13 mouse cellular contexts compared by ENCODE assay signal in the genomic region with DNA sequence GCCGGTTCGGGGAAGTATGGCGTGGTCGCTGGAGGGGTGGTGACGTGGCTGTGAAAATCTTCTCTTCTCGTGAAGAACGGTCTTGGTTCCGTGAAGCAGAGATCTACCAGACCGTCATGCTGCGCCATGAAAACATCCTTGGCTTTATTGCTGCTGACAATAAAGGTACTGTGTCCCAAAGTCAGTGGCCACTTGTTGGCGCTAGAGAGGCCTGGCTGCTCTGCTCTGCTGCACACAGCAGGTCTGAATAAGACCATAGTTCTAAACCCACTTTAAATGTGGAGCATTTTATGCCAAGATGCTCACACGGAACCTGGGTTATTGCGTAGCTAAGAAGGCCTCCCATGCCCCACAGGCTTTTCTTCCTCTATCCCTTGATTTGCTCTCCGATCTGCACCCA. TPM values are rescaled to one million over a fixed set of nuclear protein-coding genes. Genes with fewer than 3 reads are reported as not detected.
DNase-seq lines count a peak whose midpoint lies in the region; ATAC-seq and TF ChIP-seq lines count a peak whose summit lies in the region.
"Had no signal": no experiment of that assay in that cellular context is flagged by ENCODE, and none has a peak within 500 bp of the region (broad histone marks: within the 10 kb centered on the region; RNA-seq: fewer than 3 reads in every experiment).

No protein-coding gene starts in this region.

- no peak for DNase-seq in kidney, postnatal 14 days
- DNase-seq in lung, postnatal 0 days (ENCODE audit: low spot score), result no peak
- DNase-seq in lung, postnatal 4 days, result no peak
- DNase-seq in ZHBTc4 (ENCODE audit: low read depth, low spot score), result peak; percentile 72
- DNase-seq in frontal cortex, adult 2 months (ENCODE audit: extremely low spot score in 1 of 2, low spot score in 1 of 2), result no peak

- H3K4me1 ChIP-seq in kidney, embryonic 16.5 days (ENCODE audit: insufficient read depth, low read length), result peaks cover 44% of the 10 kb centered on the region
- no peaks in the 10 kb centered on the region for H3K4me1 ChIP-seq in lung, postnatal 0 days (ENCODE audit: insufficient read depth, low read depth, low read length)
- peaks cover 6% of the 10 kb centered on the region for H3K4me1 ChIP-seq in E14TG2a.4 (replicated peaks; ENCODE audit: low read depth, low read length)
- H3K4me1 ChIP-seq: embryonic facial prominence, embryonic 10.5 days; limb, embryonic 13.5 days had no signal

- peak; percentile 58 for TF ChIP-seq CTCF in lung, postnatal 0 days (IDR thresholded peaks at IDR 0.05)
- TF ChIP-seq CTCF in E14TG2a.4 (conservative IDR thresholded peaks at IDR 0.05; ENCODE audit: low read length), result peak; percentile 83

- no peaks in the 10 kb centered on the region for H3K27me3 ChIP-seq in kidney, embryonic 16.5 days (ENCODE audit: insufficient read depth, low read length)
- no peaks in the 10 kb centered on the region for H3K27me3 ChIP-seq in lung, postnatal 0 days (replicated peaks; ENCODE audit: insufficient read depth, low read length)
- H3K27me3 ChIP-seq in E14TG2a.4 (ENCODE audit: insufficient read depth, low read length), result no peaks in the 10 kb centered on the region
- H3K27me3 ChIP-seq: intestine, embryonic 15.5 days; limb, embryonic 13.5 days; stomach, embryonic 15.5 days had no signal

- ATAC-seq in kidney, embryonic 16.5 days (ENCODE audit: low FRiP score, low TSS enrichment), result no peak
- no peak for ATAC-seq in lung, postnatal 0 days

- peaks cover 70% of the 10 kb centered on the region for H3K36me3 ChIP-seq in kidney, embryonic 16.5 days (ENCODE audit: insufficient read depth, low read length)
- peaks cover 37% of the 10 kb centered on the region for H3K36me3 ChIP-seq in lung, postnatal 0 days (ENCODE audit: insufficient read depth, low read length)
- peaks cover 98% of the 10 kb centered on the region for H3K36me3 ChIP-seq in E14TG2a.4 (ENCODE audit: insufficient read depth, low read length)

- WGBS in kidney, embryonic 16.5 days, result 85% methylated on average over 14 of the region's 14 CpGs
- WGBS in lung, postnatal 0 days, result 91% methylated on average over 14 of the region's 14 CpGs

- TF ChIP-seq EP300 in lung, postnatal 0 days (IDR thresholded peaks at IDR 0.05), result no peak

- no peak overlapping the region for H3K9ac ChIP-seq in kidney, embryonic 16.5 days (replicated peaks; ENCODE audit: low read length)
- no peak overlapping the region for H3K9ac ChIP-seq in lung, postnatal 0 days (replicated peaks; ENCODE audit: low read depth)
- H3K9ac ChIP-seq: intestine, embryonic 15.5 days; limb, embryonic 13.5 days; stomach, embryonic 15.5 days had no signal

- H3K27ac ChIP-seq in kidney, embryonic 16.5 days (ENCODE audit: low read length), result peak overlapping the region; percentile 55; the same call in 1 of the 2 replicates
- H3K27ac ChIP-seq in lung, postnatal 0 days (ENCODE audit: low read length), result no peak overlapping the region
- H3K27ac ChIP-seq: embryonic facial prominence, embryonic 10.5 days; intestine, embryonic 15.5 days; limb, embryonic 13.5 days; macrophage; stomach, embryonic 15.5 days had no signal

- H3K4me3 ChIP-seq in kidney, embryonic 16.5 days (ENCODE audit: low read length), result no peak overlapping the region
- H3K4me3 ChIP-seq in lung, postnatal 0 days (ENCODE audit: low read depth, low read length), result no peak overlapping the region
- H3K4me3 ChIP-seq in E14TG2a.4 (replicated peaks; ENCODE audit: low read length), result no peak overlapping the region
- H3K4me3 ChIP-seq: embryonic facial prominence, embryonic 10.5 days; intestine, embryonic 15.5 days; limb, embryonic 13.5 days; stomach, embryonic 15.5 days had no signal

- H3K4me2 ChIP-seq in kidney, embryonic 16.5 days (replicated peaks; ENCODE audit: low read depth, low read length), result no peak overlapping the region
- no peak overlapping the region for H3K4me2 ChIP-seq in lung, postnatal 0 days (replicated peaks; ENCODE audit: low read depth, low read length)
- H3K4me2 ChIP-seq: intestine, embryonic 15.5 days; limb, embryonic 13.5 days; stomach, embryonic 15.5 days had no signal

- H3K9me3 ChIP-seq in kidney, embryonic 16.5 days (ENCODE audit: low read length), result no peaks in the 10 kb centered on the region
- no peaks in the 10 kb centered on the region for H3K9me3 ChIP-seq in lung, postnatal 0 days (ENCODE audit: low read length)
- H3K9me3 ChIP-seq in E14TG2a.4 (ENCODE audit: low read length), result peaks cover 14% of the 10 kb centered on the region
- H3K9me3 ChIP-seq: intestine, embryonic 15.5 days; stomach, embryonic 15.5 days had no signal

RNA-seq across cellular contexts. Expression of a gene that starts 25.0 kb away (rescaled TPM):
- 7.4 and 8.8 TPM in 2 replicates for polyA plus RNA-seq in kidney, embryonic 16.5 days (2015; fragmentation: Nextera tagmentation; extraction: Ambion mirVana)
- polyA plus RNA-seq in lung, postnatal 0 days (2015; fragmentation: Nextera tagmentation; extraction: Ambion mirVana), result 6.6 and 7.4 TPM in 2 replicates
- 68.4 and 68.6 TPM in 2 replicates for polyA plus RNA-seq in frontal cortex, adult 2 months (2012; rRNA removed)

RNA-seq across cellular contexts. Expression of a gene that starts 25.1 kb away (rescaled TPM):
- 3.2 and 3.4 TPM in 2 replicates for polyA plus RNA-seq in kidney, embryonic 16.5 days (2015; fragmentation: Nextera tagmentation; extraction: Ambion mirVana)
- polyA plus RNA-seq in lung, postnatal 0 days (2015; fragmentation: Nextera tagmentation; extraction: Ambion mirVana), result 8.2 and 8.6 TPM in 2 replicates
- polyA plus RNA-seq in frontal cortex, adult 2 months (2012; rRNA removed), result 43.9 and 53.5 TPM in 2 replicates
- polyA plus RNA-seq: activated CD4-positive, CD25-positive, alpha-beta regulatory T cell, adult 4 months had no signal

RNA-seq across cellular contexts. Expression of a gene that starts 55.2 kb away (rescaled TPM):
- 10.8 and 11.9 TPM in 2 replicates for polyA plus RNA-seq in kidney, embryonic 16.5 days (2015; fragmentation: Nextera tagmentation; extraction: Ambion mirVana)
- 7.8 and 11.8 TPM in 2 replicates for polyA plus RNA-seq in lung, postnatal 0 days (2015; fragmentation: Nextera tagmentation; extraction: Ambion mirVana)
- polyA plus RNA-seq in frontal cortex, adult 2 months (2012; rRNA removed), result 80.9 and 169 TPM in 2 replicates
